Mouse (Mus musculus) liver, embryonic 14.5 days (tissue): Measurements from ENCODE around the gene Snx11.
A peak's percentile ranks its signal among the peaks of the same experiment; 100 is the strongest.

Experiments used
- CTCF ChIP-seq: IDR thresholded peaks from 2 replicates; pipeline ENCODE4 v1.5.1; 2016; ENCODE audit warnings: antibody characterized with exemption, low read depth, control low read depth
- EP300 ChIP-seq: IDR thresholded peaks from 2 replicates; pipeline ENCODE4 v1.6.1; 2016; ENCODE audit warnings: antibody characterized with exemption, low read depth

DNA sequence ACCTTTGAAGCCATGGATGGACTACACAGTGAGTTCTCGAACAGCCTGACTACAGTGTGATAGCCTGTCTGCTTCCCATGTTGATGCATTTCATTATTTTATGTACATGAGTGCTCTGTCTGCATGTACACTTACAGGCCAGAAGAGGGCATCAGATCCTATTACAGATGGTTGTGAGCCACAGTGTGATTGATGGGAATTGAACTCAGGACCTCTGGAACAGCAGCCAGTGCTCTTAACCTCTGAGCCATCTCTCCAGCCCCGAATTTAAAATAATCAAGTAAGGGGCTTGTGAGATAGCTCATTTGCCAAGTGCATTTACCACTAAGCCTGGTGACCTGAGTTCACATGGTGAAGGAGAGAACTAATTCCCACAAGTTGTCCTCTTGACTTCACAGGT, 4.1 kb upstream of the Snx11 start:
- TF ChIP-seq CTCF, result peak; percentile 67
- no peak for TF ChIP-seq EP300
